Mouse (Mus musculus): ENCODE results near the gene Tbxas1.
A peak's percentile ranks its signal among the peaks of the same experiment; 100 is the strongest.

The Tbxas1 gene

GRCm38 (mm10) chr6:38960791-38961426 lies 85.7 kb downstream of the Tbxas1 start:
- DNase-seq (ENCODE audit: low spot score in 2 of 2) = no peak

- DNase-seq (ENCODE audit: low spot score in 2 of 2) = no peak
Measured at GRCm38 (mm10) chr6:38961427-38962033, 86.3 kb downstream of the Tbxas1 start.

GRCm38 (mm10) chr6:38966839-38967238 lies 91.6 kb downstream of the Tbxas1 start:
- no peak for DNase-seq (ENCODE audit: low spot score in 2 of 2)

GRCm38 (mm10) chr6:38967288-38967687 lies 92.1 kb downstream of the Tbxas1 start:
- DNase-seq (ENCODE audit: low spot score in 2 of 2) = no peak

- peak; percentile 3 to 24 for DNase-seq (ENCODE audit: low spot score in 2 of 2)
Measured at GRCm38 (mm10) chr6:38967988-38968387, 92.8 kb downstream of the Tbxas1 start.

- no peak for DNase-seq (ENCODE audit: low spot score in 2 of 2)
Measured at GRCm38 (mm10) chr6:38969944-38970740, 94.9 kb downstream of the Tbxas1 start.

- DNase-seq (ENCODE audit: low spot score in 2 of 2) = no peak
Measured at GRCm38 (mm10) chr6:38970759-38971158, 95.6 kb downstream of the Tbxas1 start.

GRCm38 (mm10) chr6:38972826-38973225 lies 97.6 kb downstream of the Tbxas1 start:
- DNase-seq (ENCODE audit: low spot score in 2 of 2) = no peak

GRCm38 (mm10) chr6:38973441-38974161 lies 98.4 kb downstream of the Tbxas1 start:
- peak; percentile 16 to 40 for DNase-seq (ENCODE audit: low spot score in 2 of 2)

- no peak for DNase-seq (ENCODE audit: low spot score in 2 of 2)
Measured at GRCm38 (mm10) chr6:38974162-38974525, 98.9 kb downstream of the Tbxas1 start.

- DNase-seq (ENCODE audit: low spot score in 2 of 2) = peak; percentile 57 to 58
Measured at GRCm38 (mm10) chr6:38974536-38975268, 99.5 kb downstream of the Tbxas1 start.

- no peak for DNase-seq (ENCODE audit: low spot score in 2 of 2)
Measured at GRCm38 (mm10) chr6:38975866-38976265, 100.7 kb downstream of the Tbxas1 start.

- DNase-seq (ENCODE audit: low spot score in 2 of 2) = no peak
Measured at GRCm38 (mm10) chr6:38976355-38976754, 101.2 kb downstream of the Tbxas1 start.

GRCm38 (mm10) chr6:38980921-38981715 lies 105.9 kb downstream of the Tbxas1 start:
- DNase-seq (ENCODE audit: low spot score in 2 of 2) = no peak

GRCm38 (mm10) chr6:38982071-38982470 lies 106.9 kb downstream of the Tbxas1 start:
- DNase-seq (ENCODE audit: low spot score in 2 of 2) = no peak

GRCm38 (mm10) chr6:38982656-38983055 lies 107.5 kb downstream of the Tbxas1 start:
- no peak for DNase-seq (ENCODE audit: low spot score in 2 of 2)

GRCm38 (mm10) chr6:38983060-38983459 lies 107.9 kb downstream of the Tbxas1 start:
- no peak for DNase-seq (ENCODE audit: low spot score in 2 of 2)

- DNase-seq (ENCODE audit: low spot score in 2 of 2) = no peak
Measured at GRCm38 (mm10) chr6:38984626-38985025, 109.4 kb downstream of the Tbxas1 start.

- no peak for DNase-seq (ENCODE audit: low spot score in 2 of 2)
Measured at GRCm38 (mm10) chr6:38986641-38987040, 111.4 kb downstream of the Tbxas1 start.

GRCm38 (mm10) chr6:38992016-38992415 lies 116.8 kb downstream of the Tbxas1 start:
- DNase-seq (ENCODE audit: low spot score in 2 of 2) = no peak

- no peak for DNase-seq (ENCODE audit: low spot score in 2 of 2)
Measured at GRCm38 (mm10) chr6:38995774-38996173, 120.6 kb downstream of the Tbxas1 start.

All from spleen, postnatal 36 days (tissue).